Mouse (Mus musculus): ENCODE measurements around the gene Zfp335.

Zfp335 gene

DNA sequence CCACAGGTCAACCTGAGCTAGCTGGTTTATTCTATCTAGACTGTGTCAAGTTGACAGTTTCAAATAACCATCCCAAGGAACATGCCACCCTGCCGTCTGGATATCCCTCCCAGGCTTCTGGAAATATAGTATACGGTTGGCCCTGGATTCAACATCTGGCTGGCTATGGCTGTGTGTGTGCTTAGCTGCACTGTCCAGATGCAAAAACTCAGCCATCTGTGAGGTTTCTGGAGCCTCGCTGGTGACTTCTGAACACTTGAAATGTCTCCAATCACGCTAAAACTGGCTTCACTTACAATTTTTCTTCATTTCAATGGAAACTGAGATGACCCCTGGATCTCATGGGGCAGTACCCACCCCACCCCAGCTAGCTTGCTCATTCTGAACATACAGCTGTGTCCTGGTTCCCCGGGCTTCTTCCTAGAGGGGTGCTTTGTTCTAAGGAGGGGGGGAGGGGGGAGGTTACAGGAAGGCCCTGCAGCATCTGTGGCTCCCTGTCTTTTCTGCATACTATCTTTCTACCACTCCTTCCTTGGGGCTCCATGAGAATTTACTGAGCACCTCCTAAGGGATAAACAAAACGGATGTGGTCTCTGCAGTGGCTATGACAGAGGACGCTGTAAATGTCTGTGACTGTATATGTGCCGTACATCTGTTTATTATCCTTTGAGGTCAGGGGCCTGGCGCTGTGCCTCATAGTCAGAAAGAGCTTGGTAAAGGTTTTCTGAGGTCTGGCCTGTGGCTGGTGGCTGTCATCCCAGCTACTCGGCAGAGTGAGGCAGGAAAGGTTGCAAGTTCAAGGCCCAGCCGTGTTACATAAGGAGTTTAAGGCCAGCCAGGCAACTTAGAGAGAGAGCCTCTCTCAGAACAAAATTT lies 19.4 kb upstream of the Zfp335 start:
- in situ Hi-C loops (cut with MboI, MseI) = no loop called here

DNA sequence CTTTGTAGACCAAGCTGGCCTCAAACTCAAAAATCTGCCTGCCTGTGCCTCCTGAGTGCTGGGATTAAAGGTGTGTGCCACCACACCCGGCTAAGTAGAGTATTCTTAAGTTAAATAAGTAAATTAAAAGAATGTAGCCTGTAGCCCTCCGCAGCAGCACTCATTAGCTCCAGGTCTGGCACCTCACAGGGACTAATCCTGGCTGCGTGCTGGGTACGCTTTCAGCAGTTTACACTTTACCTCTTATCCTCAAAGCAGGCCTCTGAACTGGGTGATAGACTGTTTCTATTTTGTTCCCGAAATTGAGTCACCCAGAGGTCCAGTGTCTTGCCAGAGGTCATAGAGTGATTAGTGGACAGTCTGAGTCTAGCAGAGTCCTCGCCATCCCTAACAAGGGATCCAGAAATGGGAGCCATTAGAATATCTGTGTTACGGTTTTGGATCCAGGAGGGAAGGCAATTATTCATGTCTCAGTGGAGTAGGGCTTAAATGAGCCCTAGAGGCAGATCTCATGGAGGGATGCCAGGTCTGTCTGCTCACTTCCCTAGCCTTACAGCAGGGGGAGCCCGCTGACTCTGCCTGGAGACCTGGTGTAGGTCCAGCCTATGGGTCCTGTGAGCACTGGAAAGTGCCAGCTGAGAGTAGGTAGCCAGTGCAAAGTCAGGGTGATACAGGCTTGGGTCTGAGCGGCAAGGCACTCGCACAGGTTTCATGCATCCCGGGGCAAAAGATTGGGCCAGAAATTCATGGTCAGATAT lies 12.7 kb upstream of the Zfp335 start:
- in situ Hi-C loops (cut with MboI, MseI) = no loop called here

- in situ Hi-C loops (cut with MboI, MseI) = no loop called here
Observed at GRCm38 (mm10) chr2:164923291-164923690, 11.7 kb upstream of the Zfp335 start.

GRCm38 (mm10) chr2:164921984-164922383 lies 10.4 kb upstream of the Zfp335 start:
- in situ Hi-C loops (cut with MboI, MseI) = no loop called here

DNA sequence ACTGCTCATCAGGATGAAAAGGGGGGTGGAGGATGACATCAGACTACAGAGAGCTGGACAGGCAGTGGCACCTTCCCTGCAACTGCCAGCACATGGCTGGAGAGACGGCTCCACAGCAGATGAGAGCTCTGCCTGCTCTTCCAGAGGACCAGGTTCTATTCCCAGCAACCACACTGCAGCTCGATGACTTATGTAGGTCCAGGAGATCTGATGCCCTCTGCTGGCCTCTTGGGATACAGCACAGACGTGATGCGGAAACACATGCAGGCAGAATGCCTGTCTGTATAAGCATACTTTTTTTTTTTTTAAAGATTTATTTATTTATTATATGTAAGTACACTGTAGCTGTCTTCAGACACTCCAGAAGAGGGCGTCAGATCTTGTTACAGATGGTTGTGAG lies 6.8 kb upstream of the Zfp335 start:
- in situ Hi-C loops (cut with MboI, MseI) = no loop called here

- in situ Hi-C loops (cut with MboI, MseI) = no loop called here
Observed at GRCm38 (mm10) chr2:164917371-164917770, 5.8 kb upstream of the Zfp335 start.

- in situ Hi-C loops (cut with MboI, MseI) = no loop called here
Observed at GRCm38 (mm10) chr2:164916820-164917219, 5.3 kb upstream of the Zfp335 start.

GRCm38 (mm10) chr2:164913428-164913786 lies 1.9 kb upstream of the Zfp335 start:
- in situ Hi-C loops (cut with MboI, MseI) = no loop called here

GRCm38 (mm10) chr2:164912749-164913427 lies 1.3 kb upstream of the Zfp335 start:
- in situ Hi-C loops (cut with MboI, MseI) = no loop called here

- in situ Hi-C loops (cut with MboI, MseI) = no loop called here
Observed at GRCm38 (mm10) chr2:164912151-164912550, 594 bp upstream of the Zfp335 start.

DNA sequence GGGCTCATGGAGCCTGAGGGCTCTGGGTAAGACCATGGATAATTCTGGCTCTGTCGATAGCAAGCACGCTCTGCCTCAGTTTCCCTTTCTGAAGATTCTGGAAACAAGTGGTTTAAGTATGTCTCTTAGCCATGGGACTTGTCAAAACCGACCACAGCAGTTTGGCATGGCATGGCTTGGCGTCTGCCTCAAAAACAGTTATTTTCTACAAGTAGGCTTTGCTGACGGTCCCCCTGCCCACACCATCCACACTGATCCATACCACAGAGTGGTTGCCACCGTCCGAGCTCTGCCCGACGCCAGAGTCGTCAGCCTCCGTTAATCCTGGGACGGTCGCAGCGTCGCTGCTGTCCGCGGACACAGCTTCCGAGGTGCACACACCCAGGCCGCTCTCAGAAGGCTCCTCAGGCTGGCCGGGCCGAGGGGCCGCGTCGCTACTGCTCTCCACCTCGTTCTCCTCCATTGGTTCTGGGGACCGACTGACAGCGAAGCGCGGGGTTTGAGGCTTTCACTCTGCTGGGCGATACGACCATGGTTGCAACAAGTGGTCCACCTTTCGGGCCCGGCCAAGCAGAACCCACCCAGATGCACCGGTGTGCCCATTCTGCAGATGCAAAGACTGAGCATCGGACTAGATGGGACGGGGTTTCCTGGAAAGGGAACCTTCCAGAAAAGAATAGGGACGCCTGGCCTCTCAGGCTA lies 1.0 kb downstream of the Zfp335 start:
- in situ Hi-C loops (cut with MboI, MseI) = no loop called here

DNA sequence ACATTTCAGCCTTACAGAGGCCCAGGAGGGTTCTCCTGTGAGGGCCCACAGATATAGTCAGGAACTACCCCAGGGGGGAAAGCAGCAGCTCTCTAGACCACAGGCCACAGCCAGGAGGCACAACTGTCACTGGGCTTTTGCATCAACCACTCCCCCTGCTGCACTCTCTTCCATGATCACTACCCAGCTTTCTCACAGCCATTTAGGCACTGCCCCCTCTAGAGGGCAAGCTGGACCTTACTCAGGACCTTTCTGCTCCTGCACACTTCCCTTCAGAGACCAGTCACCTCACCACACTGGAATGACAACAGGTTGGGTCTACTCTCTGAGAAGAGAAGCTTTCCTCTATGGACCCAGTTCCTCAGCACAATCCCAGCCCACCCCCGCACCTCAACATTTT lies 2.0 kb downstream of the Zfp335 start:
- in situ Hi-C loops (cut with MboI, MseI) = no loop called here

- in situ Hi-C loops (cut with MboI, MseI) = no loop called here
Observed at GRCm38 (mm10) chr2:164909100-164909499, 2.5 kb downstream of the Zfp335 start.

DNA sequence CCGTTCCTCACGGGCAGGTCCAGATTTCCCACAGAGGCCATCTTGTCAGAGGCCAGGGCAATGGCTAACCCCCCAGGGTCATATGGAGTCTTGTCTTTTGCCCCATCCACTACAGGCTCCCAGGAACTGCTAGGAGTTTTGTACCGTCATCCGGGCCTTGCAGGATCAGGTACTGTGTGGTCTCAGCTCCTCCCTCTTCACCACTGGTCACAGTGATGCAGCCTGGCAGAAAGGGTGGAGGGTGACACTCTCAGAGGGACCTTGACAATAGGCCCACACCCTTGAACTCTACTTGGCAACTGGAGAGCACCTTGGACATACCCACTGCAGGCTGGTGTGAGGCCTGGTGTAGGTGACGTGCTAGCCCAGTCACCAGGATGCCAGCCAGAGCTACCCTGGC lies 3.5 kb downstream of the Zfp335 start:
- in situ Hi-C loops (cut with MboI, MseI) = no loop called here

GRCm38 (mm10) chr2:164907511-164907910 lies 4.0 kb downstream of the Zfp335 start:
- in situ Hi-C loops (cut with MboI, MseI) = no loop called here

GRCm38 (mm10) chr2:164906071-164906470 lies 5.5 kb downstream of the Zfp335 start:
- in situ Hi-C loops (cut with MboI, MseI) = no loop called here

DNA sequence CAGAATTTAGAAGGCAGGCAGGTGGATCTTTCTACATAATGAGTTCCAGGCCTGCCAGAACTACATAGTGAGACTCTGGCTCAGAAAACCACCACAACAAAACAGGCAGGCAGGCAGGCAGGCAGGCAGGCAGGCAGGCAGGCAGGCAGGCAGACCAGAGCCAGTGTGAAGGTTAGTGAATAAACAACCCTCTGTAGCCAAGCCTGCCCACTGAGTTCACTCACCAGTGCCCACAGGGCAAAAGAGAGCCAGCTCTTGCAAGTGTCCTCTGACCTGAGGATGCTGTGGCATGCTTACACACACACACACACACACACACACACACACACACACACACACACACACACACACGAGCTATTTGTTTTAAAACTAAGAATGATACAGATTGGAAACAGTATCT lies 8.1 kb downstream of the Zfp335 start:
- in situ Hi-C loops (cut with MboI, MseI) = no loop called here

- in situ Hi-C loops (cut with MboI, MseI) = no loop called here
Observed at GRCm38 (mm10) chr2:164901380-164901779, 10.2 kb downstream of the Zfp335 start.

- in situ Hi-C loops (cut with MboI, MseI) = no loop called here
Observed at GRCm38 (mm10) chr2:164899723-164900459, 11.7 kb downstream of the Zfp335 start.

DNA sequence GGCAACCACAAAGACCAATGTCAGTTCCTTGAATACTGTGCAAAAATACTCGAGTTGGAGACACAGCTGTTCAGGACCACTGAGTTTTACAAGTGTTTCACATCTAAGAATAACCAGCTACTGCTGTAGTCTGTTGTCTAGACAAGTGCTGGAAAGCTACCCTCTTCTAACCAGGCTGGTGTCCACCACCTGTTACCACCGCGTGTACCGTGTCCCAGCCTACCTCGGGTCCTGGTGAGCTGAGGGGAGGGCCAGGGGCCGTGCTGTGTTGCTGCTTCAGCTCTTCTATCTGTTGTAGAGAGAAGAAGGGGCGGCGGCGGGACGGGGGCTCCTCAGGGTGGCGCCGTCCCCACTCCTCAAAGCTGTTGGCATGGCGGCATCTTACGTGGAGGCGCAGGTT lies 12.5 kb downstream of the Zfp335 start:
- in situ Hi-C loops (cut with MboI, MseI) = no loop called here

GRCm38 (mm10) chr2:164898008-164898407 lies 13.5 kb downstream of the Zfp335 start:
- in situ Hi-C loops (cut with MboI, MseI) = no loop called here

All from T-helper 17 cell (primary cell).